Mouse (Mus musculus): ENCODE results near the gene Edrf1. TPM values are rescaled to one million over a fixed set of nuclear protein-coding genes. Genes with fewer than 3 reads are reported as not detected.

The Edrf1 gene
- polyA plus RNA-seq (2012; rRNA removed): 9.2 TPM in 2 replicates

- WGBS: under 1% methylated on average over 81 of the region's 81 CpGs
- DNase-seq (ENCODE audit: low read depth, low spot score): peak; percentile 96
Observed at GRCm38 (mm10) chr7:133637361-133638305, at the start of gene Edrf1. Gene Edrf1 (plus strand): TSS chr7:133637543.

- DNase-seq (ENCODE audit: low read depth, low spot score): no peak
- WGBS: 76% methylated on average over 1 of the region's 1 CpGs
Observed at GRCm38 (mm10) chr7:133591750-133592149, 45.6 kb upstream of the Edrf1 start.

- 73% methylated on average over 1 of the region's 1 CpGs for WGBS
- DNase-seq (ENCODE audit: low read depth, low spot score): no peak
Observed at GRCm38 (mm10) chr7:133600558-133600957, 36.8 kb upstream of the Edrf1 start.

- no peak for DNase-seq (ENCODE audit: low read depth, low spot score)
- WGBS: 81% methylated on average over 2 of the region's 2 CpGs
Observed at GRCm38 (mm10) chr7:133602058-133602457, 35.3 kb upstream of the Edrf1 start, which contains the start of gene Tex36. Gene Tex36 (minus strand): TSS chr7:133602158.

GRCm38 (mm10) chr7:133603156-133603555 lies 34.2 kb upstream of the Edrf1 start:
- 89% methylated on average over 2 of the region's 2 CpGs for WGBS
- no peak for DNase-seq (ENCODE audit: low read depth, low spot score)

GRCm38 (mm10) chr7:133604427-133605081 lies 32.8 kb upstream of the Edrf1 start:
- WGBS: 32% methylated on average over 13 of the region's 13 CpGs
- DNase-seq (ENCODE audit: low read depth, low spot score): no peak

- DNase-seq (ENCODE audit: low read depth, low spot score): no peak
- WGBS: 12% methylated on average over 5 of the region's 5 CpGs
Observed at GRCm38 (mm10) chr7:133607331-133607730, 30.0 kb upstream of the Edrf1 start.

GRCm38 (mm10) chr7:133607883-133608575 lies 29.3 kb upstream of the Edrf1 start:
- DNase-seq (ENCODE audit: low read depth, low spot score): no peak

GRCm38 (mm10) chr7:133608631-133609340 lies 28.6 kb upstream of the Edrf1 start:
- 57% methylated on average over 13 of the region's 13 CpGs for WGBS
- DNase-seq (ENCODE audit: low read depth, low spot score): no peak

More at GRCm38 (mm10) chr7:133607883-133608575, 29.3 kb upstream of the Edrf1 start:
- WGBS: 34% methylated on average over 13 of the region's 13 CpGs

GRCm38 (mm10) chr7:133609585-133609984 lies 27.8 kb upstream of the Edrf1 start:
- no peak for DNase-seq (ENCODE audit: low read depth, low spot score)
- WGBS: 75% methylated on average over 8 of the region's 8 CpGs

GRCm38 (mm10) chr7:133612981-133613380 lies 24.4 kb upstream of the Edrf1 start:
- WGBS: 88% methylated on average over 2 of the region's 2 CpGs

GRCm38 (mm10) chr7:133620721-133621120 lies 16.6 kb upstream of the Edrf1 start:
- no peak for DNase-seq (ENCODE audit: low read depth, low spot score)
- WGBS: 17% methylated on average over 11 of the region's 11 CpGs

More at GRCm38 (mm10) chr7:133612981-133613380, 24.4 kb upstream of the Edrf1 start:
- DNase-seq (ENCODE audit: low read depth, low spot score): no peak

- 72% methylated on average over 5 of the region's 5 CpGs for WGBS
- no peak for DNase-seq (ENCODE audit: low read depth, low spot score)
Observed at GRCm38 (mm10) chr7:133623226-133623625, 14.1 kb upstream of the Edrf1 start.

GRCm38 (mm10) chr7:133627184-133627936 lies 10.0 kb upstream of the Edrf1 start:
- no peak for DNase-seq (ENCODE audit: low read depth, low spot score)
- 58% methylated on average over 14 of the region's 14 CpGs for WGBS

- WGBS: 62% methylated on average over 5 of the region's 5 CpGs
- DNase-seq (ENCODE audit: low read depth, low spot score): no peak
Observed at GRCm38 (mm10) chr7:133630821-133631220, 6.5 kb upstream of the Edrf1 start.

- 9% methylated on average over 2 of the region's 2 CpGs for WGBS
- no peak for DNase-seq (ENCODE audit: low read depth, low spot score)
Observed at GRCm38 (mm10) chr7:133632476-133632875, 4.9 kb upstream of the Edrf1 start.

GRCm38 (mm10) chr7:133634932-133635650 lies 2.3 kb upstream of the Edrf1 start:
- WGBS: 56% methylated on average over 10 of the region's 12 CpGs
- no peak for DNase-seq (ENCODE audit: low read depth, low spot score)

- peak; percentile 44 for DNase-seq (ENCODE audit: low read depth, low spot score)
- 1% methylated on average over 21 of the region's 21 CpGs for WGBS
Observed at GRCm38 (mm10) chr7:133636738-133637352, 498 bp upstream of the Edrf1 start.

Measured in large intestine, adult 2 months (tissue).